Mouse (Mus musculus) erythroblast, embryonic 14.5 days (primary cell): ENCODE results near the gene Rae1.

Experiments
- GATA1 ChIP-seq: IDR thresholded peaks from 2 replicates; pipeline ENCODE4 v1.6.1; 2012; ENCODE audit warnings: low read length, inconsistent platforms, mixed read lengths
- TAL1 ChIP-seq: IDR thresholded peaks from 3 replicates; pipeline ENCODE4 v1.6.1; 2012; ENCODE audit warnings: low read length, inconsistent platforms, mixed read lengths

- TF ChIP-seq TAL1 (no peak), GATA1 (no peak)
Measured at GRCm38 (mm10) chr2:173039041-173039440, 39.1 kb downstream of the Rae1 start.
